Mouse (Mus musculus) lung, adult 18-20 months (tissue): ENCODE results near the gene Lta.

ENCODE experiments used
- DNase-seq, 2 experiments: peaks; one replicate each; pipeline ENCODE4 v3.0.0; 2022; ENCODE audit warnings: mixed read lengths in 2 of 2

The Lta gene

GRCm38 (mm10) chr17:35156461-35157200, 48.5 kb downstream of the Lta start:
- no peak for DNase-seq

- DNase-seq: no peak
Measured at GRCm38 (mm10) chr17:35155451-35155850, 49.7 kb downstream of the Lta start.

DNA sequence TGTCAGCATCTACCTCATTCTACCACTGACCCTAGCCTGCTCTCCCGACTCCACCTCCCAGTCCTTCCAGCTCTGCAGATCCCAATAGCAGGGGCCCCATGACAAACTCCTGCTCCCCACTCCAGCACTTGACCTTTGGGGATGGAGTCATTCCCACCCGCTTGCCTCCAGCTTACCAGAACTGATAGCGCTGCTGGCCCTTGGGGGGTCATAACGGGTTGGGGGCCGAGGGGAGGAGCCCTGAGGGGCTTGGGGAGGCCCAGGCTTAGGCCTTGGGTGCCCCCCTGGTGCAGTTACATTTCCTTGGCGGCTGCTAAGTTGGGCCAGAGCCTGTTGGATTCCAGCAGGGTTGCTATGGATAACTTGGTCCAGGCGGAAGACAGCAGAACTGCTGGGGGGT, 50.5 kb downstream of the Lta start:
- DNase-seq: no peak

- DNase-seq: no peak
Measured at GRCm38 (mm10) chr17:35153931-35154330, 51.2 kb downstream of the Lta start.
